Mouse (Mus musculus) cerebellum, adult 11-12 months (tissue): Measurements from ENCODE around the gene Zdhhc6.

Experiments
- DNase-seq: peaks from one replicate; pipeline ENCODE4 v3.0.0; 2022

Zdhhc6 gene

DNA sequence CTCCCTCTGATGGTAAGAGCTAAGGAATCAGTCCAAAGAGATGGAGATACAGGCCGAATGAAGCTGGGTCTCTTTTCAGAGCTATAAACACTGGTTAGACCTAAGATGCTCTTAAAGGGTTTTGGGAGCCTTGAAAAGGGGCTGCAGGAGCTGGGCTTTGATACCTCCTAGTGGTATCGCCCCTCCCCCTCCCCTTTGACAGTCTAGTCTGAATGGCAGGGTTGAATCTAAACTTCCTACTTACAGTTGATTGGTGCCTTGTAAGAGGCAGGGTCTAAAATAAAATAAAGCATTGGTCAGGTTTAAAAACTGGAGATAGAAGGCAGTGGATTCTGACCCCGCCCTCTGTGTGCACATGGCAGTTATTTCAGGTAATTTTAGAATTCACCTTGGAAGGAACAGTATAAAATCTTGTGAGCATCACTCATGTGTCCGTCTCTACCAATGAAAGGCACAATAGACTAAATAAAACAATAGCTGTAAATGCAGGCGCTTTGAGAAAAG lies 61.3 kb downstream of the Zdhhc6 start:
- no peak for DNase-seq

DNA sequence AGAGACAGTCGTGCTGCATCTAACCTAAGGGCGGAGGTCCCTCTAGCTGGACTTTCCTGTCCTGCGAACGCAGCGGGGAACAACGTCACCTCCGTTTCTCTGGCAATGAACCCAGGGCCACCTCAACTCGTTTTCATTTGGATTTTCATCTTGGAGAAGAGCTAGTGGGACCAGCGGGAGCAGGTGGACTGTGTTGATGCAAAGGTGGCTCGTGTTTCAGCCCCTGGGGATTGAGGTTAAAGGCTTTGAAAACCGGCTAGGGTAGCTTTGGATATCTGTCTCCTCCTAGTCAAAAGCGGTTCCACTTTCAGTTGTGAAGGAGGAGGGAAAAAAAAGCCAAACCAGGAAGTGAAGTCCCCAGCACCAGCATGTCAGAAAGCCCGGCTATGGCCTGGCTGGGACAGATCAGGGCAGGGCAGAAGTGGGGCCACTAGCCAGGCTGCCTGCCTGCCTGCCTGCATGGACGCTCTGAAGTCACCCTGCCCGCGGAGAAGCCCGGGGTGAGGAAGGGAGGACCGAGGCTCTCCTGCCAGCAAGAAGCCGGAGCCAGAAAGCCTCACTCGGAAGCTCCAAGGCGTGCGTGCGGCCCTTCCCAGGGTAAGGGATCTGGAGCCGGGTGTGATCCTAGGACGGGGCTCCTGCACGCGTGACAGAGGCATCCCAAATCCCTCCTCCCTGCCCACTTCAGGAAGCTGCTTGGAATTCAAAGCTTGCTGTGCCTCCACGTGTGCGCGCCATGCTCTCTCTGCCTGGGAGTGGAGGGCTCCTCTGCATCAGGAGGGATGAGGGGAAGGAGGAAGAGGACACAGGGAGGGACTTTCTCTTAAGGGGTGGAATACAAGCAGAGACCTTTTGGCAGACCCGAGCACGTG lies 62.0 kb downstream of the Zdhhc6 start:
- peak; percentile 57 for DNase-seq

DNA sequence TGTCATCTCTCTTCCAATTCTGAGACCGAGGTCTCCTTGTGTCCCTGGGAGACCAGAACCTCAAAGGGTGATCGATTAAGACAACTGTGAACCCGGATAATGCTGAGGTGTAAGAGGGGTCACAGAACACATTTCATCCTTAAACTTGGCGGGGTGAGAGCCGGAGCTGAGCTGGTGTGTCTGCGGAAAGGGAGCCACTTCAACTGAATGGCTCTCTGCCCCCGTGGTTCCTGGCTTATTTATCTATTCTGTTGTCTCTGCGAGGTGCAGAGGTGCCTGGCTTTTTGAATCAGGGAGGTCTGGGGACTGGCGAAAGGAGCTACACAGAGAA lies 62.6 kb downstream of the Zdhhc6 start:
- DNase-seq, result no peak

DNA sequence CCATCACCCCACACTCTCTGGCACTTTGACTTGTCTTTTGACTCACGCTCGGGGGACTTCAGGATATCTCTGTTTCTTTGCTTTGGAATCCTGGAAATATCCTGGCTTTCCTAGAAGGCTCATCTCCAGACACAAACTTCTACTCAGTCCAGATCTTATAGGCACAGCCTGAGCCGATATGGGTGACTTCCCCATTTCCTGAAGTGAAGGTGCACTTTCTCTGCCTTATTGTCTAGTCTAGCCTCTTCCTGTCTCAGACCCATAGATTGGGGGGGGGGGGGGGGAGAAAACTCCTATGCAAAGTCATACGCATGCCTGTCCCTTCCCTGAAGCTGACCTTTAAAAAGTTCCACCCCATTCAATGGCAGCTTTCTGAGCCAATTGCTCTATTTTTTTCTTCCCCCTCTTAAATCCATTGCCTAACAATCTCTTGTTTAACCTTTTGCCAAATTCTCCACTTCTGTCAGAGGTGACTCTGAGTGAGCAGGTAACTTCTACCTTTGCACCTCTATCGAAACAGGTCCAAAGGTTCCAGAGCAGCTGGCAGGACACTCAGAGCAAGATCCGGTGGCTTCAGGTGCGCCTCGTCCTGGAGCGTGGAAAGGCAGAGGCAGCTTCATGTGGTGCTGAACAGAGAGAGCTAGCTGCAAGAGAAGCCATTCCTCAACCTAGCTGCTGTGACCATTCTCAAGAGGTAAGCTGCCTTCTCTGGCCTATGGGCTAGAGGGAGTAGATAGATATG lies 64.3 kb downstream of the Zdhhc6 start, which contains the start of gene Acsl5:
Acsl5 (plus strand) TSS at position 556 of the 742 bp plus-strand sequence.
- DNase-seq, result no peak

DNA sequence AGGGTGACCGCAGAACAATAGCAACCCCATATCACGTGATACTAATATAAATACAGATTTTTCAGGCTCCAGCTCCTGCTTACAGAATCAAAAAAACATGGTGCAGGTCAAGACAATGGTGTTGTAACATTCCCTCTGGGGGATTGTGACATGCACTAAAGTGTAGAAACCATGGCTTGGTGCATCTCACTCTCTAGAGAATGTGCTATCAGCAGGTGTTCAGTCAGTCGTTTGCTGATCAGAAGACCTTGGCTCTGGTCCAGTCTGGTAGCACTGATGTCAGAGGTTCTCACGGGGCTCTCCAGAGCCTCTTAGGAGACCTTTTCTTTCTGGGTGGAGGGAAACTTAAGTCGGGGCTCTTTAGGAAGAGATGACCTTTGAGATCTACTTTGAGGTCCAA lies 65.4 kb downstream of the Zdhhc6 start:
- no peak for DNase-seq

DNA sequence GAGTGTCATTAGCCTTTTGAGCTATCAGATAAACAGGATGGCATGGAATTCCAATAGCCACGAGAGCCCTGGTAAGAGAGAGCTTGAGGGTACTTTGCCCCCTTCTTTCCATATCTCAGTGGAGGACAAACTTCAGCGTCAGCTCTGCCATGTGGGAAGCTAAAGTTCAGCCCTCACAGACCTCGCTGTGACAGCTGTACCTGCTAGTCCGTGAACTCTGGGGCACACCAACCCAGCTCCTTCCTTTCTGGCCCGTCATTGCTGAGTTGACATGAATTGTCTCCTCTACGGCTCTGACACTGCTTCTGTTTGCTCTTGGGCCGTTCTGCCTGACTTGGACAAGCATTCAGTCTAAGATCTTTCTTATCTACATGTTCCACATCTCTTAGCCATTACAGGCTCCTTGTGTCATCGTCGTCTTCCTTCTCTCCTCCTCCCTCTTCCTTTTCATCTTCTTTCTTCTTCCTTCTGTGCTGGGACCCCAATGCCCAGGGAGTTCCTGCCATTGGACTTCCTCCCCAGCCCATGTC lies 67.8 kb downstream of the Zdhhc6 start:
- no peak for DNase-seq

DNA sequence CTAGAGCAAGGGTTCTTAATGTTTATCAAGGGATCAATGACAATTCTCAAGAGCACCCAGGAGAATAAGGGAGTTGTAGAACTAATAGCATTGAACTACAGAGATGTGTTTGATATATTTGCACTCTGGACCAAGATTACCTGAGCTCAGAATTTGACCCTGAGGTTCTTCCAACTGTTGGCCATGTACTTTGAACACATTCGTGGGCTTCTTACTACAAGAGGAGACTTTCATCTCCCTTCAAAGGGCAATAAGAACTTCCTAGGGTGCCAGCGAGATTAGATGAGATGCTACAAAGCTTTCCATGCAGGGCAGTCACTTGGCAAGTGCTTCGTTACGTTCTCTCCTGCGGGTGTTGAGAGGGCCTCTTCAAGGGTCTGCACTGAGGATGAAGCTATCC lies 68.3 kb downstream of the Zdhhc6 start:
- DNase-seq, result no peak

DNA sequence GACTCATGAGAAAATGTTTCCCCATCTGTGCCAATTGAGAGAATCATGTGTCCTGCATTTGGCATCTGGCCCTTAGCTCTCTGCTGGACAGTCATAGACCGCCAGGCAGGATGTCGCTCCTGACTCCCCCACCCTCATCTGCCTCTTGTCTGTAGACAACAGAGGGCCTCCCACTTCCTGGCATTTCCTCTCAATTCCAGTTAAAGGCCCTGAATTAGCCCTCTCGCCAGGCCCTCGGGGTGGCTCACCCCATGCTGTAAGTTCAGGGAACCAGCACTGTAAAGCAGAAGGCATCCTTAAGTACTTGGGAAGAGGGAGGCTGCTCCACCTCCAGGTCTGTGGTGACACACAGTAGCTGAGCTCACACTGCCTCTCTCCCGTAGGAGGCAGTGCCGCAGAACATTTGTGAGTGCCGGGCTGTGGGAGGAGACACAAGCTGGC lies 71.0 kb downstream of the Zdhhc6 start:
- DNase-seq, result no peak

DNA sequence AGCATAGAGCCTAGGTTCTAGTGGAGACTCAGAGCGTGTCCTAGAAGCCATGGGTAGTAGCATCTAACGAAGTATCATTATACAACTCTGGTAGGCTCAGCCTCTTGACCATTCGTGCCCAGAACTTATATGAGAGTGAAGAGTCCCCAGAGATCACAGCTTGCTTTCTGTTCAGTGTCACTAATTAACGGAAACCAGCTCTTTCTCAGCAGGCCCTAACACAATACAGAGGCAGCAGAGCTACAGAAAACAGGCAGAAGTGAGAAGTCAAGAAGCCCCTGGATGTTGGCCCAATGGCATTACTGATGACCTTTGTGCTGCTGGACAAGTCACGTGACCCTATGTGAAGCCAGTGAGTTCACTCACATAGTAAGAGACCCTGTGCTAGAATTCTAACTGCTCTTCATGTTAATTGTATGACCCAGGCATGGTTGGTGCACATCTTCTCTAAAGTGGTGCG lies 74.6 kb downstream of the Zdhhc6 start, which contains the start of gene Gucy2g:
Gucy2g (minus strand) TSS at position 51 of the 460 bp plus-strand sequence.
- DNase-seq, result no peak

DNA sequence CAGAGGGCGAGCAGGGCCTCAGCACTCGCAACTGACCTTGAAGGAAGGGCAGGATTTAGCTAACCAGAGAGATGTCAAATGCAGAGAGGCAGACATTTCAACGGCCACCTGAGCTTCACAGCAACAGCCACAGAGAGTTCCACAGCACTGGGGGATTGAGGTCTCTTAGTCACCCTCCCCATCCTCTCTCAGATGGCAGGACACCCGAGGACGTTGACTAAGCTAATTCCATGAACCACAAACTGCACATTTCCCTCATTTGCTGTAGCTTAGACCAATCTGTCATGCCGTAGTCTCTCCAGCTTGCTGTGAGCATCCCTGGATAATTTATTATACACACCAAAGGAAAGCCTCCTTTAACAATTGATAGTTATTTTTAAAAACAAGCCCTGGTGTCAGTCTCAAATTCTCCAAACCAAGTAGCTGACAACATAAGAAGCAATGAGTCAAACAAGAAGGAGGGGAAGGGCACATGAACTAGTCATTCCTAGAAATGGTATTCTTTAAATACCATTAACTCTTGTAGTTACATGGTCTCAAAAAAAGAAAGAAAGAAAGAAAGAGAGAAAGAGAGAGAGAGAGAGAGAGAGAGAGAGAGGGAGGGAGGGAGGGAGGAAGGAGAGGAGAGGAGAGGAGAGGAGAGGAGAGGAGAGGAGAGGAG lies 75.9 kb downstream of the Zdhhc6 start:
- DNase-seq, result no peak

DNA sequence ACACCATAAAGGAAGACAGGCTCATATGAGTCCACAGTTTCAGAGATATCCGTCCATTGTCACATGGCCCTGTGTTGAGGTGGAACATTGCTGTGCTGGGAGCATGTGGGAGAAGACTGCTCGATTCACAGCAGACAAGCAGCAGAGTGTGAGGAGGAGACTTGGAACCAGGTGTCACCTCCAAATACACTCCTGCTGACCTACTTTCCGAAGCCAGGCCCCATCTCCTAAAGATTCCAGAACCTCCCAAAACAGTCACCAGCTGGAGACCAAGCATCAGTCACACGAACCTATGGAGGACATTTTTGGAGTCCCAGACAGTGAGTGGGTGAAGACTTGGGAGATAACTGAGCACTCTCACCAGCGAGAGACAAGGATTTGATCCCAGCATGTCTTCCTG lies 79.3 kb downstream of the Zdhhc6 start:
- no peak for DNase-seq

DNA sequence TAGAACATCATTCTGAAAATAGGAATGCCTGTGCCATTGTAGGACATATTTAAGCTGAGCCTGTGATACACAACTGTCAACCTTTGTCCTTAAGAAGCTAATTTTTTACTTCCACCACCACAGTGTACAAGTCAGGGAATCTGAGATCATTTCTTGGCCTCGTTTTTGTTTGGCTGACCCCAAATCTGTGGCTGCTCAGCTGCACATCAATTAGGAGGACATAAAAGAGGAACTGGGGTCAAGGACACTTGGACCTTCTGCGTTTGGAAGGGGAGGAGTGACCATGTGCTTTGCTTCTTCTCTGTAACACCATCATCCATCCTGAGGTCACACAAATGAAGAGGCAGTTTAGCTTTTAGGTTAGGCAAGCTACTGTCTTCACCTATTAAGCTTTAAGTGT lies 79.8 kb downstream of the Zdhhc6 start:
- no peak for DNase-seq

DNA sequence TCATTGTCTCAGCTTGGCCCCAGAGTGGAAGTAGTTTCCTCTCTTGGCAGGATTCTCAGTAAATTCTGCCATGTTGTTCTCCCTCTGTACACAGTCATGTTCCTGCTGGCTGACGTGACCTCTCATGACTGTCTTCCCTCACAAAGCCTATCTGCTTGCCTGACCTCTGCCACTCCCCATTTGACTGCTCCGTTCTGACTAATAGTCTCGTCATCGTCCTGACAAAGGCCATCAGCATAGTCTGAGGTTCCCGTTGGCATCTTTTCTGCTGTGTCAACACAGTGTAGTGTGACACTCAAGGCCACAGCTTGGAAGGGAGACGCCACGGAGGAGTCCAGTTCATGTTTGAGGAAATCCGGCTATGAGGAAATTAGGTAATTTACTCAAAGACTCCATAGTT lies 83.7 kb downstream of the Zdhhc6 start:
- DNase-seq, result no peak

DNA sequence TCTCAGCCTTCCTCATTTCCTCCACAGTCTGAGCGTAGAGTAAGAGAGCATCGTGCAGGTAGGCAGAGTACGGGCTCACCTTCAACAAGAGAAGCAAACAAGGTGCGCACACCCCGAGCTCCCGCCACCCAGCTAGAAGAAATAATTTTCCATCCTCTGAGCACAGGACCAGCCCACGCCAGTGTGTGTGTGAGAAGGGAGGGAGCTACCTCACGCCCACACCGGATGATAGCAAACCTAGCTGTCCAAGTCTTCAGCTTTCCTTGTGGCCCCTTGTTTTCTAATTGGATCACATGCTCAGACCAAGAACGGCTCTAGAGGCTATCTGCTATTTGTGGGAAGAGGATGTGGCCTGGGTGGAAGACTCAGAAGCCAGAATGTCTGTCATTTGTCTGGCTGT lies 84.8 kb downstream of the Zdhhc6 start:
- no peak for DNase-seq

DNA sequence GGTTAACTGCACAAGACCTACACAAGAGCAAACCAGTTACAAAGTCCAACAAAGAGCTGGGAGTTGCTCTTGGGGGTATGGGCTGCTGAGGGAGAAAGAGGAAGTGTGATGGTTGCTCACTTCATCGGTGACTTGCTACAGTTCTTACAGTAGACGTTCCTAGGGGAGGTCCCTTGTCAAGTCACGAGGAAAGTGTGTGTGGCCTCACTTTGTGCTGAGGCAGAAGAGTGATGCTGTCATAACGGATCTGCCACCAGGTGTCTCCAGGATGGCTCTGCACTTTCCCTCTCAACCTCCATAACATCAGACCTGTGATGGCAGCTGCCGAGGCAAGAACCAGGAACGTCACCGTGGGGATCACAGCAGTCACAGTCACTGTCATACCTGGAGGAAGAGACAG lies 88.7 kb downstream of the Zdhhc6 start:
- no peak for DNase-seq

DNA sequence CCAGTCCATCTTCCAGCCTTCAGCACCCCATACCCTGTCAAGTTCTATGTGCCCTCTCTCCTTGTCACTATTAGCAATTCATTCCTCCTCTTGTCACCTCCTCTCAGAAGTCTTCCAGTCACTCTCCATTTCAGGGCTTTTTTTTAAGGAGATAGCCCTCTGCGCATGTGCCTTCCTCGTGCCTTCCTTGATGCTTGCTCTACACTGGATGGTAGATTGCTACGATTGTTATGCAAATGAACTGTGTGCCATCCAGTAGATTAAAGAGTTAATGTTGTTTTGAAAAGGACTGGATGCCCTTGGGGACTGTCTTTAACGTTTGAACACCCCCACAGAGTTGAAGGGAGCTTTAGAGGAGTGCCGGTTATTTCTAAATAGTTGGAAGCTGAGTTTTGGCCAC lies 89.2 kb downstream of the Zdhhc6 start:
- DNase-seq, result no peak

DNA sequence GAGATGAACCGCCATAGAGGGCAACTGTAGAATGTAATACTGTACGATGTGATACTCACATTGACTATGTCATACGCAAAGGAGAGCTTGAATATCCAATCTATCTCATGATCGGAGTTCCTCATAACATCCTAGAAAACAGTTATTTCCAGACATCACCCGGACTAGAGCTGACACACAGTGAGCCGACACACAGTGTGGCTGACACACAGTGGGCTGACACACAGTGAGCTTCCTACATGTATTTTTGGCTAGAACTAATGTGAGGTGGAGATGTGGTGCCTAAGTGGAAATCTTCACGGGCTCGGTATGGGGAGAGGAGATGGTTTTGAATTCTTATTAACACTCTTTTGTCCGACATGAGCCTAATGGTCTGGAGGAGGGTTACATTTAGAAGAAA lies 93.6 kb downstream of the Zdhhc6 start:
- no peak for DNase-seq
